In the genomic region with DNA sequence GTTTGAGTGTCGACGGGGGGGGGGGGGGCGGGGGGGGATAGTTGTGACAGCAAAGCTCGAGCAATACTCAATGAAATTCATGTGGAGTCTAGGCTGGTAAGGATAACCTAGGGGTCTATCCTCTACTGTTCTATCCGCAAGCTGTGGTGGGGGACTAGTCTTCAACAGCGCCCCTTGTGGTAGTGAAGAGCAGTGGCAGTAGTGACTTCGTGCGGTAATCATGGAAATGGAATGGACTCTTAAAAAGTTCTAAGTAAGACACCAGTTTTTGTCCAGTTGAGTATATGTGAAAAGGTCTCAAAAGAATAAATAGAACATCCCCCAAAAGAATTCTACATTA, we compare ENCODE assay signal across 8 mouse cellular contexts. TPM values are rescaled to one million over a fixed set of nuclear protein-coding genes. Genes with fewer than 3 reads are reported as not detected.
DNase-seq lines count a peak whose midpoint lies in the region; ATAC-seq and TF ChIP-seq lines count a peak whose summit lies in the region.

No protein-coding gene starts in this region.

- no peak for DNase-seq in left cerebral cortex, adult 2 months (ENCODE audit: extremely low spot score in 1 of 2, low spot score in 2 of 2)
- DNase-seq in left cerebral cortex, adult 8-10 months (ENCODE audit: low spot score in 2 of 2) = no peak
- peak; percentile 94 for DNase-seq in ES-CJ7 (ENCODE audit: low read depth, low spot score)
- DNase-seq in forebrain, embryonic 11.5 days (ENCODE audit: low spot score) = peak; percentile 65
- no peak for DNase-seq in left cerebral cortex, adult 18-20 months (ENCODE audit: low spot score in 2 of 2)
- no peak for DNase-seq in urinary bladder, adult 18-20 months (ENCODE audit: low spot score in 2 of 2)

- peak overlapping the region; percentile 34; the same call in 1 of the 2 replicates for H3K4me2 ChIP-seq in forebrain, embryonic 11.5 days (ENCODE audit: low read depth, low read length, severe bottlenecking)
- peak overlapping the region; percentile 34 for H3K4me2 ChIP-seq in midbrain, embryonic 12.5 days (replicated peaks)

- WGBS in forebrain, embryonic 11.5 days = 19% methylated on average over 8 of the region's 8 CpGs
- 18% methylated on average over 8 of the region's 8 CpGs for WGBS in midbrain, embryonic 12.5 days

- ATAC-seq in forebrain, embryonic 11.5 days (replicated peaks; ENCODE audit: low FRiP score) = peak; percentile 47
- peak; percentile 68 for ATAC-seq in midbrain, embryonic 12.5 days (ENCODE audit: low FRiP score, low read depth)
- ATAC-seq in monocyte, adult 5-6 weeks (replicated peaks; ENCODE audit: insufficient number of reproducible peaks, low FRiP score, low TSS enrichment, poor library complexity, severe bottlenecking) = no peak

- no peaks in the 10 kb centered on the region for H3K36me3 ChIP-seq in forebrain, embryonic 11.5 days (ENCODE audit: control insufficient read depth, insufficient read depth, low read length)
- H3K36me3 ChIP-seq in midbrain, embryonic 12.5 days = no peaks in the 10 kb centered on the region

- TF ChIP-seq CTCF in left cerebral cortex, adult 2 months (IDR thresholded peaks at IDR 0.05) = peak; percentile 60

- peaks cover 6% of the 10 kb centered on the region; the same call in 1 of the 2 replicates for H3K4me1 ChIP-seq in forebrain, embryonic 11.5 days (replicated peaks; ENCODE audit: control insufficient read depth, insufficient read depth, low read length)
- peaks cover 33% of the 10 kb centered on the region for H3K4me1 ChIP-seq in midbrain, embryonic 12.5 days

- no peak overlapping the region for H3K4me3 ChIP-seq in left cerebral cortex, adult 2 months
- H3K4me3 ChIP-seq in forebrain, embryonic 11.5 days (ENCODE audit: low read depth, low read length) = no peak overlapping the region
- peak overlapping the region; percentile 12; the same call in 1 of the 2 replicates for H3K4me3 ChIP-seq in midbrain, embryonic 12.5 days

- H3K27me3 ChIP-seq in forebrain, embryonic 11.5 days (ENCODE audit: control insufficient read depth, insufficient read depth, low read length) = no peaks in the 10 kb centered on the region
- no peaks in the 10 kb centered on the region for H3K27me3 ChIP-seq in midbrain, embryonic 12.5 days

- no peak overlapping the region for H3K9ac ChIP-seq in forebrain, embryonic 11.5 days (ENCODE audit: low read length)
- no peak overlapping the region for H3K9ac ChIP-seq in midbrain, embryonic 12.5 days (replicated peaks)

- no peak overlapping the region for H3K27ac ChIP-seq in left cerebral cortex, adult 2 months
- H3K27ac ChIP-seq in forebrain, embryonic 11.5 days (ENCODE audit: low read depth, low read length) = peak overlapping the region; percentile 65; the same call in 1 of the 2 replicates
- peak overlapping the region; percentile 35 for H3K27ac ChIP-seq in midbrain, embryonic 12.5 days (replicated peaks)

- no peaks in the 10 kb centered on the region for H3K9me3 ChIP-seq in forebrain, embryonic 11.5 days (ENCODE audit: control insufficient read depth, low read length)
- no peaks in the 10 kb centered on the region for H3K9me3 ChIP-seq in midbrain, embryonic 12.5 days

- intact Hi-C loops in left cerebral cortex, adult 2 months (cut with DNase I) = no loop called here

RNA-seq across cellular contexts. Expression of a gene that starts 51.1 kb away (rescaled TPM):
- total RNA-seq in left cerebral cortex, adult 2 months (2021) = 10 to 100 TPM; 26.0 to 27.3 TPM
- total RNA-seq in left cerebral cortex, adult 8-10 months (2022) = 10 to 100 TPM; 28.5 to 38.8 (median 33.4) TPM
- 21.7 and 25.2 TPM in 2 replicates for polyA plus RNA-seq in forebrain, embryonic 11.5 days (2014; fragmentation: Nextera tagmentation; extraction: Ambion mirVana)
- polyA plus RNA-seq in midbrain, embryonic 12.5 days (2016; fragmentation: Nextera tagmentation; extraction: Ambion mirVana) = 14.4 and 17.3 TPM in 2 replicates
- total RNA-seq in monocyte, adult 5-6 weeks (2017) = 1.5 to 4.0 TPM (median 2.8 TPM) in 3 replicates
- 10 to 100 TPM; 22.6 to 31.6 TPM for total RNA-seq in left cerebral cortex, adult 18-20 months (2021)

Comparison
In these comparisons a context has a peak if more than half of its experiments do, and no peak if none do; other contexts are left out.
1. DNase-seq: peak in ES-CJ7 (single experiment) and forebrain, embryonic 11.5 days (single experiment); none in left cerebral cortex, adult 2 months (0 of 2), left cerebral cortex, adult 8-10 months (0 of 2), left cerebral cortex, adult 18-20 months (0 of 2) and urinary bladder, adult 18-20 months (0 of 2).